Mouse (Mus musculus) bone marrow macrophage, adult 2 months (primary cell): ENCODE measurements around the gene Thbd.

Experiments used
- CTCF ChIP-seq: IDR thresholded peaks from 2 replicates; pipeline ENCODE4 v1.5.1; 2012; ENCODE audit warnings: low read depth, mild to moderate bottlenecking, low read length, moderate library complexity
- POLR2A ChIP-seq: IDR thresholded peaks from 2 replicates; pipeline ENCODE4 v1.6.1; 2012; ENCODE audit warnings: mild to moderate bottlenecking, low read depth, low read length, borderline replicate concordance

- TF ChIP-seq CTCF = no peak
- TF ChIP-seq POLR2A = no peak
Measured at GRCm38 (mm10) chr2:148430941-148431340, 23.0 kb upstream of the Thbd start.
